Mouse (Mus musculus) olfactory bulb, adult 2 months (tissue): Measurements from ENCODE around the gene Tspan10.

Experiments used
- CTCF ChIP-seq: fragments of 200-500 bp; IDR thresholded peaks from 2 replicates; pipeline ENCODE4 v1.5.1; 2012; ENCODE audit warnings: low read depth, mild to moderate bottlenecking, low read length, moderate library complexity; ENCODE audit not compliant: insufficient read depth
- POLR2A ChIP-seq: fragments of 200-500 bp; IDR thresholded peaks from 2 replicates; pipeline ENCODE4 v1.6.1; 2012; ENCODE audit warnings: mild to moderate bottlenecking, low read depth, low read length, moderate library complexity; ENCODE audit not compliant: insufficient read depth

DNA sequence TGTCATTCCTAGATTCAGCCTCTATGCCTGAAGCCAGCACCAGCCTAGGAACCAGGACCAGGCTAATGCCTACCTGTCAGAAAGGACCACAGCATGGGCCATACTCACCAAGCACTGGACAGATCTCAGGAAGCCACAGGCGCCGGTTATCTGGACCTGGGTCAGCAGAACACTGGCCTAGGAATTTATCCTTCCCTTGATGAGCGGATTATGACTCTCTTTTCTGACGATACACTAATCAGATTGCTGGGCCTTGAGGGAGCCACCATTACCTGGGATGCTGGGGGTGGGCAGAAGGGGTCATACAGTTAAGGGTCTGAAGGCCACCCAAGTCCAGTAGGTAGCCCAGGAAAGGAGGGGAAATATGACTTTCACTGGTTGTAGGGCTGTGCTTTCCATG, 10.9 kb downstream of the Tspan10 start, which contains the start of gene Pde6g:
- TF ChIP-seq CTCF (no peak), POLR2A (no peak)
